Mouse (Mus musculus) kidney, adult 2 months (tissue): Measurements from ENCODE around the gene Prrt2.

Experiments used
- CTCF ChIP-seq: fragments of 200-500 bp; conservative IDR thresholded peaks from 2 replicates; pipeline ENCODE4 v1.5.1; 2011; ENCODE audit warnings: low read depth, mild to moderate bottlenecking, control low read depth, low read length, moderate library complexity, mixed read lengths; ENCODE audit not compliant: insufficient read depth, insufficient read length
- POLR2A ChIP-seq: fragments of 200-500 bp; IDR thresholded peaks from one replicate; pipeline ENCODE4 v1.6.1; 2011; ENCODE audit warnings: low read depth, low read length, control low read depth

DNA sequence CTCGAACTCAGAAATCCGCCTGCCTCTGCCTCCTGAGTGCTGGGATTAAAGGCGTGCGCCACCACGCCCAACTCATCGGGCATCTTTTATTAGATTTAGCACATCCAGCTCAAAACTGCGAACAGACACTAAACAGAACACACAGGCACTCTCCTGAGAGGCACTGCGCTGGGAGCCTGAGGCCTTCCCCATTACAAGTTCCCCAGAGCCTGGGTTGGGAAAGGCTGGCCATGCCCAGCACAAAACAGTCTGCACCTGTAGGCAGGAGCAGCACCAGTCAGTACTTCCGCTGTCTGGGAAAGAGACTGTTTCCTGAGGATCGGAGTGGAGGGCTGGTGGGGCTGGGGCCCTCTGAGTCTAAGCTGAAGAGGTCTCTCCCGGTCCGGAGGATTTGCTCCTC is 6.0 kb downstream of the Prrt2 start:
- TF ChIP-seq CTCF = no peak
- no peak for TF ChIP-seq POLR2A
